Mouse (Mus musculus) lung, adult 2 months (tissue): Measurements from ENCODE around the gene Gm45623. TPM values are rescaled to one million over a fixed set of nuclear protein-coding genes. Genes with fewer than 3 reads are reported as not detected.

Experiments used
- DNase-seq: peaks from one replicate; pipeline ENCODE4 v3.0.0; 2022
- H3K4me1 ChIP-seq: fragments of 200-500 bp; 2 replicates; pipeline ENCODE4 v1.6.1; 2011; ENCODE audit warnings: low read length; ENCODE audit not compliant: control insufficient read depth, insufficient read depth
- H3K4me3 ChIP-seq: fragments of 200-500 bp; replicated peaks from 2 replicates; pipeline ENCODE3; 2011; ENCODE audit warnings: low read depth, mild to moderate bottlenecking, control low read depth, low read length; ENCODE audit errors: extremely low read depth
- CTCF ChIP-seq: fragments of 200-500 bp; IDR thresholded peaks from 2 replicates; pipeline ENCODE4 v1.5.1; 2011; ENCODE audit warnings: mild to moderate bottlenecking, low read length, control low read depth; ENCODE audit not compliant: insufficient read depth
- POLR2A ChIP-seq: fragments of 200-500 bp; IDR thresholded peaks from 2 replicates; pipeline ENCODE4 v1.6.1; 2011; ENCODE audit warnings: low read depth, mild to moderate bottlenecking, control low read depth, low read length, borderline replicate concordance; ENCODE audit errors: extremely low read depth
- WGBS: fragments of 180-500 bp; shearing (Covaris S2); methylation state at CpG from one replicate; pipeline ENCODE4 v1.1.7; 2018; 5-methylcytosine and 5-hydroxymethylcytosine counted together
- polyA plus RNA-seq: library from polyadenylated mRNA; depleted of rRNA; stranded (reverse); fragments of >200 nt; gene quantifications from 2 replicates; pipeline ENCODE4 v1.2.3, GENCODE M21; 2012

Gene Gm45623
- polyA plus RNA-seq, 1 experiment: 0.07 TPM

DNA sequence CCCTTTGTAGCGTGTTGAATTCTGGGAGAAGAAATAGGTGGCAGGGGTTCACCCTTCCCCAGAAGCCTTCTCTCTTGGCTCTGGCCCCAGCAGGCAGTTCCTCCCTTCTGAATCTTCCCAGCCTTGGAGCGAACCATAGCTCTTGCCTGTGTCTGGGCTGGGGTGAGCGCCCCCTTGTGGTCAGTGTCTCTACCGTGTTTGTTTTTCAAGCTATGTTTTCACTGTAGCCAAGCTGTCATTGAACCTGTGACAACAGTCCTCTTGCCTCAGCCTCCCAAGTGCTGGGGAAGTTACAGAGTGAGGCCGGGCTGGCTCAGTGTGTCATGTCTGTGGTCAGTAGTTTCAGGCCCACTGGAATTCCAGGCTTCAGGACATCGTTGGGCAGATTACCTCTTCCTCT lies 4.9 kb upstream of the Gm45623 start:
- 19% methylated on average over 6 of the region's 6 CpGs for WGBS
- H3K4me1 ChIP-seq: no peaks in the 10 kb centered on the region
- H3K4me3 ChIP-seq: no peak overlapping the region
- peak; percentile 79 for DNase-seq
- TF ChIP-seq POLR2A: no peak
- TF ChIP-seq CTCF: peak; percentile 79

DNA sequence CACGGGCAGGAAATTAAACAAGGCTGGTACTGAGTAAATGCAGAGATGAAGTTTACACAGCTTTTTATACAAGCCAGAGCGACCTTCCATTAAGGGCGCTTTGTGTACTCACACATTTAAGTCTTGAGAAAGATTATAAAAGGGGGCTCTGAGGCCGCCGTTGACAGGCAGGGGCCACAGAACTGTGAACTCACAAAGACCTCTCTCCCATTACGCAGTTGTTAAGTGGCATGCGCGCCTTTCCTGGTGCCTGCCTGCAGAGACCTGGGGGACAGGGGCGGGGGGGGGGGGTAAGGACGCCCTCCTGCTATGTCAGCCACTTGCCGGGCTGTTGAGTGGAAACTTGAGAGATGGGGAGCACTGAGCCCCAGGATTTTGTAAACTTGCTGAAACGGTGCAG lies 3.6 kb upstream of the Gm45623 start:
- H3K4me3 ChIP-seq: no peak overlapping the region
- WGBS: 57% methylated on average over 12 of the region's 12 CpGs
- peaks cover 4% of the 10 kb centered on the region; the same call in 1 of the 2 replicates for H3K4me1 ChIP-seq
- TF ChIP-seq CTCF (no peak), POLR2A (no peak)
- DNase-seq: no peak

DNA sequence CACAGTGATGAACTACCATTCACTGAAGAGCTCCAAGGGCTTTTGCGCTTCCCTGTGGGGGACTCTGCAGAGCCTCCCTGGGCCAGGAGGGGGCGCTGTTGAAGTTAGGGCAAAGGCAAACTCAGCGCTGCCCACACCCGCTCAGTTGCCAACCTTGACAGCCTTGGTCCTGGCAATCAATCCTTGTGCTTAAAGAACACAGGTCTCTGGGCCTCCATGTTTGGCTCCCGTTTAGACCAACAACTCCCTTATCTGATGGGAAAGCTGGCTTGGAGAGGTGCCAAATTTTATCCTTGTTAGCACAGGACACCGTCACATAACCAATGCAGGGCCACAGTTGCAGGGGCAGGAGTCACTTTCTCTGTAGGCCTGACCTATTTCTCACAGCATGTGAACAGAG lies 2.2 kb upstream of the Gm45623 start:
- Histone ChIP-seq H3K4me3 (no peak overlapping the region), H3K4me1 (peaks cover 4% of the 10 kb centered on the region; the same call in 1 of the 2 replicates)
- 42% methylated on average over 6 of the region's 6 CpGs for WGBS
- DNase-seq: no peak
- TF ChIP-seq POLR2A (no peak), CTCF (peak; percentile 18; the same call in 1 of the 2 replicates)

DNA sequence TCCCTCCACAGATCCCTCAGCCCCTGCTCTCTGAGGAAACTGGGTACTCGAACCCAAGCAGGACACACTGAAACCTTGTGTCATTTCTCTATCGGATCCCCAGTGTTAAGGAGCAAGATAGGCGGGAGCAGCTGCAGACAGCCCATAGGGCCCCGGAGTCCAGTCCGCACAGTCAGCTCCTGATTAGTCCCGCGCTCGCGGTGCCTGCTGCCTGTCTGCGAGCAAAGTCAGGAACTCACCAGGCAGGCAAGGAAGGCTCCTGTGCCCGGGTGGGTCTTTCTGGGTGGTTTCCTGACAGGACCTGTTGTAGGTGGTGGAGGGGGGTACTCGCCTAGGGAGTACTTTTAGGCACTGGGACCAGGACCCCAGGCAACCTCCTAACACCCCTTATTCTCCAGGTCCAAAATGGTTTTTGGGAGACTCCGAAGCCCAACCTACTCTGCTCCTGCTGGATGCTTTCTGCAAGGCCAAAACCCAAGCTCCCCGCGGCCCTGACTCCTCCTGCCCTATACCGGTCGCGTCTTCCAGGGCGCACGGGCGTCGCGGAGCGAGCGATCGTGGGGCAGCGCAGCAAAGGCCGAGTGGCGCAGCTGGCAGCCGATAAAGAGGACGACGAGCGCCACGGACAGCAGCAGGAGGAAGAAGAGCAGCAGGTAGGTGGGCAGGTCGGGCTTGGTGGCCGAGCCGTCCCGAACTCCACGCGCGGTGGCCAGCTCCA lies 994 bp downstream of the Gm45623 start:
- H3K4me3 ChIP-seq: no peak overlapping the region
- 12% methylated on average over 41 of the region's 41 CpGs for WGBS
- no peak for DNase-seq
- TF ChIP-seq CTCF (no peak), POLR2A (no peak)
- H3K4me1 ChIP-seq: peaks cover 8% of the 10 kb centered on the region

DNA sequence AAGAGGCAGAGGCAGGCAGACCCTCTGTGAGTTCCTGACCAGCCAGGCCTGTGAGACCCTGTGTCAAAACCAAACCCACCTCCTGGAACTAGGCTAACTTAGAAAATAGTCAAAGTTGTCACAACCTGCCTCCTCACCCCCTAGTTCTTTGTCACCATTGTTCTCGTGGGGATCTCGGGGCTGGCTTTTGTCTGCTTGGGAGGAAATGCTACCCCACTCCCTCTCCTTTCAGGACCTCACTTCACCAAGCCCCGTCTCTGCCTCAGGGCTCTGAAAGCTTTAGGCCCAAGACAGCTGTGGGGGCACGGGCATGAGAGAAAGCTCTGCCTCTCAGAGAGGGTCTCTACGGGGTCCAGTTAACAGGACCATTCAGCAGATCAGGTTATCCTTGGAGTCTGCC lies 1.9 kb downstream of the Gm45623 start:
- no peak for DNase-seq
- peaks cover 10% of the 10 kb centered on the region for H3K4me1 ChIP-seq
- no peak overlapping the region for H3K4me3 ChIP-seq
- no peak for TF ChIP-seq POLR2A
- TF ChIP-seq CTCF: no peak
- 58% methylated on average over 5 of the region's 5 CpGs for WGBS

DNA sequence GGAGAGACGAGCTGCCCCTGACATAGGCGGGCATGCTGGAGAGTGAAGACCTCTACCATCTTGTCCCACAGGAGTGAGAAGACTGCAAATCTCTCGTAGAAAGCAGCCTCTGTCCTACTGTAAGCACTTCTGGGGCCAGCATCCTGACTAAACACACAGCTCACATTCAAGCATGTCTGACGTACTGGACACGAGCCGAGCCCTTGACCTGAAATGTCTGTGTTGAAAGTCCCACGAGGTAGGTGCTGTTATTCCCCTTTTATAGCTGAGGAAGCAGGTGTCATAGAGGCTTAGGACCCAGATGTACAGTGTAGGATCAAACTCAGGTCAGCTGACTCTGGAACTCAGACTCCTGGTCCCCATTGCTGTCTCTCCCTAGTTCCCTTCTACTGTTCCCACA lies 4.2 kb downstream of the Gm45623 start:
- DNase-seq: no peak
- WGBS: 69% methylated on average over 7 of the region's 7 CpGs
- Histone ChIP-seq H3K4me1 (peaks cover 10% of the 10 kb centered on the region), H3K4me3 (no peak overlapping the region)
- TF ChIP-seq POLR2A: no peak

GRCm38 (mm10) chr13:56747554-56747953 lies 6.1 kb downstream of the Gm45623 start:
- no peak for DNase-seq
- H3K4me3 ChIP-seq: no peak overlapping the region
- H3K4me1 ChIP-seq: peaks cover 6% of the 10 kb centered on the region
- 30% methylated on average over 8 of the region's 8 CpGs for WGBS
- no peak for TF ChIP-seq POLR2A
- TF ChIP-seq CTCF: no peak

GRCm38 (mm10) chr13:56746739-56747532 lies 6.7 kb downstream of the Gm45623 start:
- peaks cover 6% of the 10 kb centered on the region for H3K4me1 ChIP-seq
- WGBS: 60% methylated on average over 10 of the region's 10 CpGs
- no peak for TF ChIP-seq POLR2A
- no peak for TF ChIP-seq CTCF
- no peak for DNase-seq
- no peak overlapping the region for H3K4me3 ChIP-seq

DNA sequence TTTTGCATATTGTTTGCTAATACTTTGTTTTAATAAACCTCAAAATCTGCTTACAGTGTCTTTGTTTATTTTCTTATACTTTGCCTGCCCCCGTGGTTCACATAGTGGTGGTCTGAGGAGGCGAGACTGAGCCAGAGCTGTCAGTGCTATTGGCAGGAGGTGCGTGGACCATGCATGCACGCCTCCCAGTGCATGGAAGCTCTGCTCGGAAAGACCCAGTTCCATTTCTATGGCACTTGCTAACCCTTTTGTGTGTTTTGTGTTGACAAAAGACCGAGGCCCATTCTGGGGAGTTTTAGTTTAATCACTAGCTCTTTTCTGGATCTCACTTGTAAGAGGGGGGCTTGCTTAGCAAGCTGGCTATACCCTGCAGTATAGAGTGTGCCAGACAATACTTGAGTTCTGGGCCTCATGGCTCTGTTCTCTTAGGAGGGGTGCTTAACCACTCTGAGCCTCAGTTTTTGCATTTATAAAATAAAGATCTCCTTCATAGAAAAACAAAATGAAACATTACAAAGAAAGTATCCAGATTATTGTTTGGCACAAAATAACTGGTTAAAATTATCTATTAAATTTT lies 11.2 kb downstream of the Gm45623 start:
- WGBS: 73% methylated on average over 6 of the region's 6 CpGs
- Histone ChIP-seq H3K4me3 (no peak overlapping the region), H3K4me1 (no peaks in the 10 kb centered on the region; the same call in 1 of the 2 replicates)
- TF ChIP-seq CTCF: no peak
- TF ChIP-seq POLR2A: no peak
- DNase-seq: no peak

DNA sequence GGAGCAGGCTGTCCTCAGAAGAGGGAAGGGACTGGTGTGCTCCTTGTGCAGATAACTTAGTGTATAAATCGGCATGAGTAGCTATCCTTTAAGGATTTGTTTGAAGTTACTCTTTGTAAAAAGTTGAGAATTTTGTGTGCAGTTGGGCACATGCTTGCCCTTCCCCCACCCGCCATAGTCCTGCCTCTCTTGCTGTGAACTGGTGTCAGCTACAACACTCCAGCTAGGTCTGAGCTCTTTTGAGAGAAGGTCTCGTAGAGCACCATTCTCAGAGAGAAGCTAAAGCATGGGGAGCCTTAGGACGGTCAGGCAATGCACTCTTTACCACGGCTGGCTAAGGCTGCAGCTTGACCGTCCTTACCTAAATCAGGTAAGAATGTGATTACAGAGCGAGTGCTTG lies 11.9 kb downstream of the Gm45623 start:
- H3K4me3 ChIP-seq: no peak overlapping the region
- WGBS: 78% methylated on average over 7 of the region's 7 CpGs
- no peaks in the 10 kb centered on the region for H3K4me1 ChIP-seq
- no peak for DNase-seq
- TF ChIP-seq POLR2A (no peak), CTCF (no peak)
